Mouse (Mus musculus): ENCODE data around the gene Gadd45gip1. TPM values are rescaled to one million over a fixed set of nuclear protein-coding genes. Genes with fewer than 3 reads are reported as not detected.
A peak's percentile ranks its signal among the peaks of the same experiment; 100 is the strongest.

The Gadd45gip1 gene
- polyA plus RNA-seq, 1 experiment from 2014 or later, result 39.7 TPM

GRCm38 (mm10) chr8:84877297-84878035, 46.1 kb downstream of the Gadd45gip1 start:
- Histone ChIP-seq H3K4me1 (replicated peaks) (peaks cover 4% of the 10 kb centered on the region), H3K9ac (no peak overlapping the region), H3K4me3 (no peak overlapping the region), H3K4me2 (no peak overlapping the region), H3K27ac (replicated peaks) (peak overlapping the region; percentile 49; the same call in 1 of the 2 replicates), H3K27me3 (no peaks in the 10 kb centered on the region), H3K9me3 (no peaks in the 10 kb centered on the region), H3K36me3 (no peaks in the 10 kb centered on the region)
- WGBS, result 61% methylated on average over 3 of the region's 3 CpGs
- peak; percentile 79 for ATAC-seq (ENCODE audit: low FRiP score, low read depth)

GRCm38 (mm10) chr8:84878915-84879314, 47.6 kb downstream of the Gadd45gip1 start:
- 82% methylated on average over 1 of the region's 1 CpGs for WGBS
- no peaks in the 10 kb centered on the region for H3K36me3 ChIP-seq
- no peak for ATAC-seq (ENCODE audit: low FRiP score, low read depth)
- H3K9me3 ChIP-seq, result no peaks in the 10 kb centered on the region
- H3K4me3 ChIP-seq, result no peak overlapping the region
- no peak overlapping the region for H3K27ac ChIP-seq (replicated peaks)
- H3K27me3 ChIP-seq, result no peaks in the 10 kb centered on the region
- H3K9ac ChIP-seq, result no peak overlapping the region
- H3K4me1 ChIP-seq (replicated peaks), result no peaks in the 10 kb centered on the region
- H3K4me2 ChIP-seq, result no peak overlapping the region

GRCm38 (mm10) chr8:84884728-84885127, 53.4 kb downstream of the Gadd45gip1 start:
- 88% methylated on average over 4 of the region's 4 CpGs for WGBS

More at GRCm38 (mm10) chr8:84884728-84885127, 53.4 kb downstream of the Gadd45gip1 start:
- ATAC-seq (ENCODE audit: low FRiP score, low read depth), result no peak
- H3K36me3 ChIP-seq, result peaks cover 28% of the 10 kb centered on the region
- H3K9me3 ChIP-seq, result no peaks in the 10 kb centered on the region
- no peak overlapping the region for H3K9ac ChIP-seq
- H3K4me2 ChIP-seq, result no peak overlapping the region
- no peak overlapping the region for H3K27ac ChIP-seq (replicated peaks)
- no peaks in the 10 kb centered on the region for H3K27me3 ChIP-seq
- no peaks in the 10 kb centered on the region for H3K4me1 ChIP-seq (replicated peaks)
- H3K4me3 ChIP-seq, result no peak overlapping the region

Small RNAs within 50 kb of the gene (microRNA-seq; reads per million reads assigned to microRNA genes)
- 4.6 reads per million, percentile 19 among the genes with 10 or more reads in this experiment for gene Mir7069

Other genes with a start within 250 kb of the Gadd45gip1 start
- gene Ier2, start 168.7 kb upstream of the Gadd45gip1 start, polyA plus RNA-seq (2015; fragmentation: Nextera tagmentation; extraction: Ambion mirVana), result 18.8 and 24.5 TPM in 2 replicates
- gene Trmt1, start 145.2 kb upstream of the Gadd45gip1 start, polyA plus RNA-seq (2015; fragmentation: Nextera tagmentation; extraction: Ambion mirVana), result 62.5 and 65.9 TPM in 2 replicates
- 13.6 and 16.1 TPM in 2 replicates for gene Nacc1, start 143.7 kb upstream of the Gadd45gip1 start, polyA plus RNA-seq (2015; fragmentation: Nextera tagmentation; extraction: Ambion mirVana)
- gene Lyl1, start 130.1 kb upstream of the Gadd45gip1 start, polyA plus RNA-seq (2015; fragmentation: Nextera tagmentation; extraction: Ambion mirVana), result 3.1 and 3.6 TPM in 2 replicates
- 1.2 and 1.7 TPM in 2 replicates for gene G430095P16Rik, start 108.5 kb upstream of the Gadd45gip1 start, polyA plus RNA-seq (2015; fragmentation: Nextera tagmentation; extraction: Ambion mirVana)
- 71.2 and 87.6 TPM in 2 replicates for gene Nfix, start 31.2 kb upstream of the Gadd45gip1 start, polyA plus RNA-seq (2015; fragmentation: Nextera tagmentation; extraction: Ambion mirVana)
- 14.0 and 15.1 TPM in 2 replicates for gene Dand5, start 8.7 kb upstream of the Gadd45gip1 start, polyA plus RNA-seq (2015; fragmentation: Nextera tagmentation; extraction: Ambion mirVana)
- gene Rad23a, start 9.1 kb downstream of the Gadd45gip1 start, polyA plus RNA-seq (2015; fragmentation: Nextera tagmentation; extraction: Ambion mirVana), result 79.1 and 85.9 TPM in 2 replicates
- 700 and 710 TPM in 2 replicates for gene Calr, start 15.4 kb downstream of the Gadd45gip1 start, polyA plus RNA-seq (2015; fragmentation: Nextera tagmentation; extraction: Ambion mirVana)
- 108 and 112 TPM in 2 replicates for gene Farsa, start 25.5 kb downstream of the Gadd45gip1 start, polyA plus RNA-seq (2015; fragmentation: Nextera tagmentation; extraction: Ambion mirVana)
- gene Syce2, start 40.6 kb downstream of the Gadd45gip1 start, polyA plus RNA-seq (2015; fragmentation: Nextera tagmentation; extraction: Ambion mirVana), result 33.7 and 37.3 TPM in 2 replicates
- 36.4 and 40.3 TPM in 2 replicates for gene Gcdh, start 62.4 kb downstream of the Gadd45gip1 start, polyA plus RNA-seq (2015; fragmentation: Nextera tagmentation; extraction: Ambion mirVana)
- 0.64 TPM in 2 replicates for gene Klf1, start 70.4 kb downstream of the Gadd45gip1 start, polyA plus RNA-seq (2015; fragmentation: Nextera tagmentation; extraction: Ambion mirVana)
- gene Dnase2a, start 77.0 kb downstream of the Gadd45gip1 start, polyA plus RNA-seq (2015; fragmentation: Nextera tagmentation; extraction: Ambion mirVana), result 5.7 and 7.3 TPM in 2 replicates
- gene Mast1, start 105.8 kb downstream of the Gadd45gip1 start, polyA plus RNA-seq (2015; fragmentation: Nextera tagmentation; extraction: Ambion mirVana), result 72.4 and 81.1 TPM in 2 replicates
- 2.8 and 3.5 TPM in 2 replicates for gene Rtbdn, start 115.5 kb downstream of the Gadd45gip1 start, polyA plus RNA-seq (2015; fragmentation: Nextera tagmentation; extraction: Ambion mirVana)
- not detected in 2 replicates for gene Gm49661, start 137.9 kb downstream of the Gadd45gip1 start, polyA plus RNA-seq (2015; fragmentation: Nextera tagmentation; extraction: Ambion mirVana)
- 1,124 and 1,185 TPM in 2 replicates for gene Prdx2, start 138.1 kb downstream of the Gadd45gip1 start, polyA plus RNA-seq (2015; fragmentation: Nextera tagmentation; extraction: Ambion mirVana)
- 54.2 and 59.8 TPM in 2 replicates for gene Rnaseh2a, start 138.2 kb downstream of the Gadd45gip1 start, polyA plus RNA-seq (2015; fragmentation: Nextera tagmentation; extraction: Ambion mirVana)
- 6.3 and 6.8 TPM in 2 replicates for gene Junb, start 147.2 kb downstream of the Gadd45gip1 start, polyA plus RNA-seq (2015; fragmentation: Nextera tagmentation; extraction: Ambion mirVana)
- 34.0 and 37.3 TPM in 2 replicates for gene Hook2, start 159.1 kb downstream of the Gadd45gip1 start, polyA plus RNA-seq (2015; fragmentation: Nextera tagmentation; extraction: Ambion mirVana)
- gene Best2, start 183.0 kb downstream of the Gadd45gip1 start, polyA plus RNA-seq (2015; fragmentation: Nextera tagmentation; extraction: Ambion mirVana), result 0.08 TPM in 1 of 2 replicates, not detected in the other
- gene Asna1, start 193.8 kb downstream of the Gadd45gip1 start, polyA plus RNA-seq (2015; fragmentation: Nextera tagmentation; extraction: Ambion mirVana), result 148 and 159 TPM in 2 replicates
- gene Trir, start 195.3 kb downstream of the Gadd45gip1 start, polyA plus RNA-seq (2015; fragmentation: Nextera tagmentation; extraction: Ambion mirVana), result 123 and 132 TPM in 2 replicates
- gene Tnpo2, start 205.4 kb downstream of the Gadd45gip1 start, polyA plus RNA-seq (2015; fragmentation: Nextera tagmentation; extraction: Ambion mirVana), result 56.8 and 63.7 TPM in 2 replicates
- 72.0 and 76.1 TPM in 2 replicates for gene Fbxw9, start 228.5 kb downstream of the Gadd45gip1 start, polyA plus RNA-seq (2015; fragmentation: Nextera tagmentation; extraction: Ambion mirVana)
- gene Gm5741, start 236.5 kb downstream of the Gadd45gip1 start, polyA plus RNA-seq (2015; fragmentation: Nextera tagmentation; extraction: Ambion mirVana), result 0.99 and 1.0 TPM in 2 replicates
- 103 and 111 TPM in 2 replicates for gene Dhps, start 240.2 kb downstream of the Gadd45gip1 start, polyA plus RNA-seq (2015; fragmentation: Nextera tagmentation; extraction: Ambion mirVana)
- 117 and 119 TPM in 2 replicates for gene Wdr83os, start 249.2 kb downstream of the Gadd45gip1 start, polyA plus RNA-seq (2015; fragmentation: Nextera tagmentation; extraction: Ambion mirVana)
- gene Wdr83, start 249.8 kb downstream of the Gadd45gip1 start, polyA plus RNA-seq (2015; fragmentation: Nextera tagmentation; extraction: Ambion mirVana), result 47.2 and 53.0 TPM in 2 replicates

All from hindbrain, embryonic 15.5 days (tissue).